ENCODE assay signal across 13 mouse cellular contexts in the genomic region with DNA sequence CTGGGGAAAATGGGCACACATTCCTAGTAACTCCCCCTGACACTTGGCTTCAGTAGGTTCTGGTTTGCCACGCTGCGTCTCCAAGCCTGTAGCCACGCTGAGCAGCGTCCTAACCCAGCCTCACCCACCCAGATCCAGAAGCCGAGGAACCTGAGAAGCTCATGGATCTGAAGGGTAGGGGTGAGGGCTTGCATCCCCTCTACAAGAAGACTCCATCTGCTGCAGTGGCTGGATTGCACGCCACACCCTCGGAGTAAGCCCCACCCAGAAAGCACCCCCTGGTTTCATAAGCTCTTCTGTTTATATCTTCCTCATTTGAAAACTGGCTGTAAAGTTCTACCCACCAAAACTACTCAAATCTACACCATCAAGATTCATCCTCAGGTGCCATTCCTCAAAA. TPM values are rescaled to one million over a fixed set of nuclear protein-coding genes. Genes with fewer than 3 reads are reported as not detected.
DNase-seq lines count a peak whose midpoint lies in the region; ATAC-seq and TF ChIP-seq lines count a peak whose summit lies in the region.
"Had no signal": no experiment of that assay in that cellular context is flagged by ENCODE, and none has a peak within 500 bp of the region (broad histone marks: within the 10 kb centered on the region; RNA-seq: fewer than 3 reads in every experiment).

No protein-coding gene starts in this region.

- no peak overlapping the region for H3K27ac ChIP-seq in heart, embryonic 12.5 days (ENCODE audit: poor library complexity, severe bottlenecking)
- H3K27ac ChIP-seq in lung, postnatal 0 days (ENCODE audit: low read length), result no peak overlapping the region
- no peak overlapping the region for H3K27ac ChIP-seq in embryonic facial prominence, embryonic 15.5 days (replicated peaks)
- no peak overlapping the region for H3K27ac ChIP-seq in small intestine, adult 2 months (ENCODE audit: insufficient read depth, low read depth, low read length)
- H3K27ac ChIP-seq: forebrain, embryonic 13.5 days; liver, embryonic 13.5 days had no signal

- intact Hi-C loops in heart, postnatal 14 days (cut with DNase I), result no loop called here

- TF ChIP-seq CTCF in lung, postnatal 0 days (IDR thresholded peaks at IDR 0.05), result no peak
- TF ChIP-seq CTCF in small intestine, adult 2 months (IDR thresholded peaks at IDR 0.05; ENCODE audit: extremely low read depth, insufficient read length, insufficient replicate concordance, low read depth, low read length), result no peak

- WGBS in heart, embryonic 12.5 days, result 57% methylated on average over 7 of the region's 7 CpGs
- 36% methylated on average over 7 of the region's 7 CpGs for WGBS in lung, postnatal 0 days
- WGBS in embryonic facial prominence, embryonic 15.5 days, result 46% methylated on average over 7 of the region's 7 CpGs
- WGBS in small intestine, adult 2 months, result 22% methylated on average over 7 of the region's 7 CpGs

- no peak for TF ChIP-seq EP300 in lung, postnatal 0 days (IDR thresholded peaks at IDR 0.05)

- no peak overlapping the region for H3K9ac ChIP-seq in heart, embryonic 12.5 days
- H3K9ac ChIP-seq in lung, postnatal 0 days (replicated peaks; ENCODE audit: low read depth), result no peak overlapping the region
- H3K9ac ChIP-seq in embryonic facial prominence, embryonic 15.5 days, result no peak overlapping the region
- H3K9ac ChIP-seq: forebrain, embryonic 13.5 days; liver, embryonic 13.5 days had no signal

- no peaks in the 10 kb centered on the region for H3K36me3 ChIP-seq in heart, embryonic 12.5 days
- H3K36me3 ChIP-seq in lung, postnatal 0 days (ENCODE audit: insufficient read depth, low read length), result no peaks in the 10 kb centered on the region
- H3K36me3 ChIP-seq in embryonic facial prominence, embryonic 15.5 days, result no peaks in the 10 kb centered on the region
- H3K36me3 ChIP-seq in small intestine, adult 2 months (ENCODE audit: control insufficient read depth, insufficient read depth, low read length), result peaks cover 1% of the 10 kb centered on the region; the same call in 1 of the 2 replicates
- H3K36me3 ChIP-seq: liver, embryonic 13.5 days had no signal

- TF ChIP-seq POLR2A in small intestine, adult 2 months (IDR thresholded peaks at IDR 0.05; ENCODE audit: low read depth, low read length), result no peak

- no peaks in the 10 kb centered on the region for H3K27me3 ChIP-seq in heart, embryonic 12.5 days (replicated peaks)
- no peaks in the 10 kb centered on the region for H3K27me3 ChIP-seq in lung, postnatal 0 days (replicated peaks; ENCODE audit: insufficient read depth, low read length)
- H3K27me3 ChIP-seq in embryonic facial prominence, embryonic 15.5 days, result no peaks in the 10 kb centered on the region
- H3K27me3 ChIP-seq in small intestine, adult 2 months (ENCODE audit: control insufficient read depth, insufficient read depth, low read length), result no peaks in the 10 kb centered on the region
- H3K27me3 ChIP-seq: forebrain, embryonic 13.5 days; liver, embryonic 13.5 days had no signal

- no peak for ATAC-seq in heart, embryonic 12.5 days (ENCODE audit: insufficient number of reproducible peaks, low FRiP score)
- no peak for ATAC-seq in lung, postnatal 0 days
- ATAC-seq in embryonic facial prominence, embryonic 15.5 days (ENCODE audit: insufficient number of reproducible peaks, low FRiP score, low TSS enrichment, low read depth), result no peak
- ATAC-seq: forebrain, embryonic 13.5 days had no signal

- no peak overlapping the region for H3K4me3 ChIP-seq in heart, embryonic 12.5 days
- H3K4me3 ChIP-seq in lung, postnatal 0 days (ENCODE audit: low read depth, low read length), result no peak overlapping the region
- no peak overlapping the region for H3K4me3 ChIP-seq in embryonic facial prominence, embryonic 15.5 days (replicated peaks)
- 0 out of 2 replicates have a peak overlapping the region, but pooled peaks have one; percentile 6 for H3K4me3 ChIP-seq in small intestine, adult 2 months (ENCODE audit: low read depth, low read length)
- H3K4me3 ChIP-seq: forebrain, embryonic 13.5 days; liver, embryonic 13.5 days; megakaryocyte, embryonic 14.5 days had no signal

- H3K4me2 ChIP-seq in heart, embryonic 12.5 days, result peak overlapping the region; percentile 57
- 0 out of 2 replicates have a peak overlapping the region, but pooled peaks have one; percentile 27 for H3K4me2 ChIP-seq in lung, postnatal 0 days (replicated peaks; ENCODE audit: low read depth, low read length)
- peak overlapping the region; percentile 21; the same call in 1 of the 2 replicates for H3K4me2 ChIP-seq in embryonic facial prominence, embryonic 15.5 days (replicated peaks)
- H3K4me2 ChIP-seq: forebrain, embryonic 13.5 days; liver, embryonic 13.5 days had no signal

- no peaks in the 10 kb centered on the region for H3K9me3 ChIP-seq in heart, embryonic 12.5 days (replicated peaks)
- H3K9me3 ChIP-seq in lung, postnatal 0 days (ENCODE audit: low read length), result no peaks in the 10 kb centered on the region
- H3K9me3 ChIP-seq in embryonic facial prominence, embryonic 15.5 days (replicated peaks), result no peaks in the 10 kb centered on the region
- H3K9me3 ChIP-seq: forebrain, embryonic 13.5 days; liver, embryonic 13.5 days had no signal

- no peaks in the 10 kb centered on the region for H3K4me1 ChIP-seq in heart, embryonic 12.5 days (replicated peaks)
- H3K4me1 ChIP-seq in lung, postnatal 0 days (ENCODE audit: insufficient read depth, low read depth, low read length), result no peaks in the 10 kb centered on the region
- peaks cover 4% of the 10 kb centered on the region; the same call in 1 of the 2 replicates for H3K4me1 ChIP-seq in embryonic facial prominence, embryonic 15.5 days
- peaks cover 5% of the 10 kb centered on the region for H3K4me1 ChIP-seq in small intestine, adult 2 months (ENCODE audit: control insufficient read depth, insufficient read depth, insufficient read length, low read length)
- H3K4me1 ChIP-seq: forebrain, embryonic 13.5 days; megakaryocyte, embryonic 14.5 days had no signal

- no peak for DNase-seq in heart, postnatal 14 days
- DNase-seq in lung, postnatal 0 days (ENCODE audit: low spot score), result no peak
- DNase-seq in lung, postnatal 25 days (ENCODE audit: low spot score), result no peak
- DNase-seq in layer of hippocampus, postnatal 36 days, result no peak
- no peak for DNase-seq in right cerebral cortex, postnatal 14 days
- DNase-seq: adrenal gland, adult 8-10 months; liver, embryonic 13.5 days; thymus, adult 2 months had no signal

RNA-seq across cellular contexts. Expression of gene Elavl1, which starts 22.4 kb away (rescaled TPM):
- polyA plus RNA-seq in heart, embryonic 12.5 days (2016; fragmentation: Nextera tagmentation; extraction: Ambion mirVana), result 211 and 217 TPM in 2 replicates
- total RNA-seq in heart, postnatal 14 days (2021), result 10 to 100 TPM; 58.8 to 66.1 TPM
- polyA plus RNA-seq in lung, postnatal 0 days (2015; fragmentation: Nextera tagmentation; extraction: Ambion mirVana), result 90.9 and 110 TPM in 2 replicates
- 209 and 213 TPM in 2 replicates for polyA plus RNA-seq in embryonic facial prominence, embryonic 15.5 days (2015; fragmentation: Nextera tagmentation; extraction: Ambion mirVana)
- polyA plus RNA-seq in small intestine, adult 2 months (2012; rRNA removed), result 13.3 and 20.7 TPM in 2 replicates
- total RNA-seq in layer of hippocampus, postnatal 36 days (2021), result 10 to 100 TPM; 78.4 to 83.0 TPM

RNA-seq across cellular contexts. Expression of gene Ccl25, which starts 22.7 kb away (rescaled TPM):
- polyA plus RNA-seq in heart, embryonic 12.5 days (2016; fragmentation: Nextera tagmentation; extraction: Ambion mirVana), result 12.2 and 14.0 TPM in 2 replicates
- 10 to 100 TPM in 1 of 2 experiments, 1 to 10 TPM in 1; 5.9 to 14.8 TPM for total RNA-seq in heart, postnatal 14 days (2021)
- 4.3 and 4.9 TPM in 2 replicates for polyA plus RNA-seq in lung, postnatal 0 days (2015; fragmentation: Nextera tagmentation; extraction: Ambion mirVana)
- polyA plus RNA-seq in embryonic facial prominence, embryonic 15.5 days (2015; fragmentation: Nextera tagmentation; extraction: Ambion mirVana), result 14.8 and 16.8 TPM in 2 replicates
- polyA plus RNA-seq in small intestine, adult 2 months (2012; rRNA removed), result 84.4 and 180 TPM in 2 replicates
- 10 to 100 TPM; 22.7 to 28.4 TPM for total RNA-seq in layer of hippocampus, postnatal 36 days (2021)
